Mouse (Mus musculus) liver, postnatal 0 days (tissue): ENCODE results near the gene Sez6.

Experiments
- CTCF ChIP-seq: sonication (generic); IDR thresholded peaks from 2 replicates; pipeline ENCODE4 v1.5.1; 2016; ENCODE audit warnings: antibody characterized with exemption, low read depth
- EP300 ChIP-seq: IDR thresholded peaks from 2 replicates; pipeline ENCODE4 v1.6.1; 2016; ENCODE audit warnings: antibody characterized with exemption, low read depth, mild to moderate bottlenecking

DNA sequence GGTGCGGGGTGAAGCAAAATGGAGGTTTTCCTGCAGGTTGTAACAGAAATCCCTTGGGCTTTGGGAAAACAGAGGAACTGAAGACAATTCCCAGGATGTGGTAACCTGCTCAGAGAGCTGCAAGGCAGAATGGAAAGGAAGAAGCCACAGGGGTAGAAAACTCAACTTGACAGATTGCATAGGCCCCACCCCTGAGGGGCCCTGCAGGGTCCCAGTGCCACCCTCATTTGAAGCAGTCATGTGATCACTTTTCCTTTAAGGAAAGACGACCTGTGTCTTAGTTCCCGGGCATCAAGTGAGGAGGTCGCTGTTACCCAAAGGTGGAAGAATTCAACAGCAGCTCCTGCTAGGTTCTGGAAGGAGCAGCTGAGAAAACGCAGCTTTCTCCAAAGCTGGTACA, 37.7 kb upstream of the Sez6 start:
- TF ChIP-seq CTCF (no peak), EP300 (no peak)
